In the genomic region with DNA sequence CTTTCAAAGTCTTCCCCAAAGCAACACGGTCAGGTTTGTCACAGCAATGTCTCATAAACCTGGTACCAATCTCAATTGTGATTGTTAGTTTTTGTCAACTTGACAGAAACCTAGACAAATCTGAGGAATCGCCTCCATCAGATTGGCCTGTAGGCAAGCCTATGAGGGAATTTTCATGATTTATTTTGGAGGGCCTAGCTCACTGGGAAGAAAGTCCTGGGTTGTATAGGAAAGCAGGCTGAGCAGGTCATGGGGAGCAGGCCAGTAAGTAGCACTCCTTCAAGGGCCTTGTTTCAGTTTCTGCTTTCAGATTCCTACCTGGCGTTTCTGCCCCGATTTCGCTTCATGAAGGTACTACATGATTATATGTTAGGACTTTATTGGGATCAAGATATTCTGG, we compare ENCODE assay signal across 34 mouse cellular contexts.
"Had no signal": no experiment of that assay in that cellular context is flagged by ENCODE, and none has a peak within 500 bp of the region (broad histone marks: within the 10 kb centered on the region; RNA-seq: fewer than 3 reads in every experiment).

No protein-coding gene starts in this region.

- H3K27me3 ChIP-seq: heart, embryonic 12.5 days; heart, embryonic 13.5 days; heart, embryonic 15.5 days; hindbrain, embryonic 12.5 days; hindbrain, embryonic 13.5 days; hindbrain, embryonic 15.5 days; intestine, embryonic 15.5 days; kidney, embryonic 15.5 days had no signal

- H3K36me3 ChIP-seq: heart, embryonic 12.5 days; heart, embryonic 13.5 days; heart, embryonic 15.5 days; hindbrain, embryonic 10.5 days; hindbrain, embryonic 12.5 days; hindbrain, embryonic 13.5 days; hindbrain, embryonic 15.5 days; intestine, embryonic 15.5 days; kidney, embryonic 15.5 days had no signal

- H3K4me1 ChIP-seq: heart, embryonic 12.5 days; heart, embryonic 13.5 days; heart, embryonic 15.5 days; hindbrain, embryonic 10.5 days; hindbrain, embryonic 12.5 days; hindbrain, embryonic 13.5 days; hindbrain, embryonic 15.5 days; intestine, embryonic 15.5 days had no signal

- DNase-seq: heart, postnatal 10 days; heart, postnatal 14 days; heart, postnatal 36 days; heart, postnatal 4 days; kidney, adult 11 months; kidney, adult 18-20 months; kidney, adult 2 months; kidney, adult 8-10 months; kidney, adult 9 months; kidney, postnatal 10 days; kidney, postnatal 14 days; kidney, postnatal 25 days; kidney, postnatal 36 days; kidney, postnatal 4 days; layer of hippocampus, adult 9-11 months; layer of hippocampus, postnatal 36 days had no signal

- H3K27ac ChIP-seq: heart, embryonic 13.5 days; heart, embryonic 15.5 days; hindbrain, embryonic 10.5 days; hindbrain, embryonic 12.5 days; hindbrain, embryonic 13.5 days; hindbrain, embryonic 14.5 days; hindbrain, embryonic 15.5 days; hindbrain, postnatal 0 days; intestine, embryonic 15.5 days; kidney, embryonic 15.5 days; kidney, postnatal 0 days; layer of hippocampus, adult 2 months had no signal

- ATAC-seq: hindbrain, embryonic 16.5 days; hindbrain, postnatal 0 days; inflammation-experienced regulatory T-cells, adult 6 months; intestine, embryonic 15.5 days; intestine, embryonic 16.5 days; intestine, postnatal 0 days had no signal

- H3K9ac ChIP-seq: heart, embryonic 12.5 days; heart, embryonic 13.5 days; heart, embryonic 15.5 days; hindbrain, embryonic 12.5 days; hindbrain, embryonic 13.5 days; hindbrain, embryonic 14.5 days; hindbrain, embryonic 15.5 days; intestine, embryonic 15.5 days; kidney, embryonic 15.5 days had no signal

- H3K4me2 ChIP-seq: heart, embryonic 11.5 days; heart, embryonic 12.5 days; heart, embryonic 13.5 days; heart, embryonic 15.5 days; hindbrain, embryonic 12.5 days; hindbrain, embryonic 13.5 days; hindbrain, embryonic 14.5 days; hindbrain, embryonic 15.5 days; intestine, embryonic 15.5 days; kidney, embryonic 15.5 days had no signal

- H3K4me3 ChIP-seq: heart, embryonic 12.5 days; heart, embryonic 13.5 days; heart, embryonic 15.5 days; hindbrain, embryonic 10.5 days; hindbrain, embryonic 12.5 days; hindbrain, embryonic 13.5 days; hindbrain, embryonic 15.5 days; intestine, embryonic 15.5 days; kidney, embryonic 15.5 days; layer of hippocampus, adult 2 months had no signal

- H3K9me3 ChIP-seq: heart, embryonic 12.5 days; heart, embryonic 13.5 days; heart, embryonic 15.5 days; hindbrain, embryonic 10.5 days; hindbrain, embryonic 12.5 days; hindbrain, embryonic 13.5 days; hindbrain, embryonic 15.5 days; intestine, embryonic 15.5 days; kidney, embryonic 15.5 days had no signal
